Mouse (Mus musculus): ENCODE measurements around the gene Ltbp3.

GRCm38 (mm10) chr19:5804371-5804899 is 63.7 kb downstream of the Ltbp3 start:
- no peak for TF ChIP-seq MXI1 (IDR thresholded peaks at IDR 0.05; ENCODE audit: low read depth, low read length)
- TF ChIP-seq CTCF (conservative IDR thresholded peaks at IDR 0.05 in 1 of 2, IDR thresholded peaks at IDR 0.05 in 1 of 2; ENCODE audit: low read depth in 2 of 2, low read length in 2 of 2), result no peak
- no peak for TF ChIP-seq ZMIZ1 (IDR thresholded peaks at IDR 0.05; ENCODE audit: low read depth, low read length)
- TF ChIP-seq EP300 (IDR thresholded peaks at IDR 0.05; ENCODE audit: low read length), result no peak
- TF ChIP-seq MAX (IDR thresholded peaks at IDR 0.05; ENCODE audit: low read length), result no peak
- TF ChIP-seq BHLHE40 (IDR thresholded peaks at IDR 0.05; ENCODE audit: low read depth, low read length), result no peak
- TF ChIP-seq SIN3A (IDR thresholded peaks at IDR 0.05; ENCODE audit: low read length), result no peak
- TF ChIP-seq RCOR1 (conservative IDR thresholded peaks at IDR 0.05; ENCODE audit: low read depth, low read length), result no peak
- no peak for TF ChIP-seq ETS1 (conservative IDR thresholded peaks at IDR 0.05; ENCODE audit: low read depth, low read length)
- TF ChIP-seq UBTF (IDR thresholded peaks at IDR 0.05; ENCODE audit: low read depth, low read length), result no peak
- TF ChIP-seq ZC3H11A (IDR thresholded peaks at IDR 0.05; ENCODE audit: low read depth, low read length), result no peak
- no peak for TF ChIP-seq TCF12 (IDR thresholded peaks at IDR 0.05; ENCODE audit: low read depth, low read length)
- no peak for TF ChIP-seq CHD1 (IDR thresholded peaks at IDR 0.05; ENCODE audit: low read depth, low read length)

All from CH12.LX (cell line).